Mouse (Mus musculus): ENCODE measurements at regions not wholly inside any gene's neighbourhood (a gene's known extent, or its start where the extent isn't known, plus 50 kb on each side); places are given as distances from the start of the nearest gene placed in this dataset.

DNA sequence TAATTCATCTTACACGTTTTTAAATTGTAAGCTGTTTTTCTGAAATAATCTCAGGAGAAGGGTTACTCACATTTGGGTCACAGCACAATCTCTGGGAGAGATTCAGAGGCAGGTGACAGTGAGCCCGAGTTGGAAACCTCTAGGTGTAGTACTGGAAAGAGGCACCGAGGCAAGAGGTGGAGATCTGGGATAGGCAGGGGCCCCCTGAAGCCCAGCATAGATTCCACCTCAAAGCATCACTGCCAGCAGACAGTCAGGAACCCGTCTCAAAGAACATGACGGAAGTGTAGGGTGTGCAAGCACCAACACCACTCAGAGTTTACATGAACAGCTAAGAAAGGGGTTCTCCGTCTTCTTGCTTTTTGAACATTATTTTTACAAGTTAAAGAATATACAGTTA lies 678.2 kb downstream of the Cypt12 start:
- TF ChIP-seq EP300 (optimal IDR thresholded peaks at IDR 0.05): no peak
- TF ChIP-seq CTCF (IDR thresholded peaks at IDR 0.05; ENCODE audit: low read depth): no peak

Measured in stomach, postnatal 0 days (tissue).